Mouse (Mus musculus): ENCODE data around the gene Tpst1. TPM values are rescaled to one million over a fixed set of nuclear protein-coding genes. Genes with fewer than 3 reads are reported as not detected.

Gene Tpst1
- polyA plus RNA-seq, 1 experiment, result 33.0 TPM

DNA sequence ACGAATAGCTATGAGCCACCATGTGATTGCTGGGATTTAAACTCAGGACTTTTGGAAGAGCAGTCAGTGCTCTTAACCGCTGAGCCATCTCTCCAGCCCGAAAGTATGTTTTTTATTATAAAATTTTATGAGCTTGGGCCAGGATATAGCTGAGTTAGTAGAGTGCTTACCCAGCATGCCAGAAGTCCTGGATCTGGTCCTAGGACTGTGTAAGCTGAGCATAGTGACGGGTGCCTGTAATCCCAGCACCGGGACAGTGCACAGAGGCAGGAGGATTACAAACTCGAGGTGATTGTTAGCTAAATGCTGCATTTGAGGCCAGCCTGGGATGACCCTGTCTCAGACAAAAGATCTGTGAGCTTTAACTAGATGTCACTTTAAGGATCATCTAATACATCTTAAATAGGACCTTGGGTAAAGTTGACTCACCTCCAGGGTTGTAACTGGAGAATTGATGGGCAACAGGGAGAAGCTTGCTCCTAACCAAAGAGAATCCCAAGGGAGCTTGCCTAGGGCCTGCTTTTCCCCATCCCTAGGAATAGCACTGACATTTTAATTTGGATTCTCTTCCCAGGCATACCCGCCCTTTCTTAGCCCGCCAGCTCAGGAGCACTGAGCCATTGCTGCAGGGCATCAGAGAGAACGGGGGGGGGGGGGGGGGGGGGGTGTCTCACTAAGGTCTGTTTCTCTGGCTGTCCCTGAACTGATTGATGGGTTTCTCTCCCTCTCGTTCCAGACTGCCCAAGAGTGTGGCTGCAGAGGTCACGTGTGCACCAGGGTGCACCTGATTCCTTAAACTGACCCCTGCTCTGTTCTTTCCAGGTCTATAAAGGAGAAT is 55.8 kb downstream of the Tpst1 start:
- Histone ChIP-seq H3K4me3 (ENCODE audit: insufficient read depth, low read length) (no peak overlapping the region), H3K27ac (ENCODE audit: insufficient read depth, low read length) (peak overlapping the region; percentile 68; the same call in 1 of the 2 replicates)
- no peak for TF ChIP-seq POLR2A (IDR thresholded peaks at IDR 0.05; ENCODE audit: extremely low read depth, insufficient read depth, low read length)
- no peak for TF ChIP-seq CTCF (IDR thresholded peaks at IDR 0.05; ENCODE audit: extremely low read depth, insufficient read depth, low read length)

GRCm38 (mm10) chr5:130129524-130129793 is 56.3 kb downstream of the Tpst1 start:
- no peak for TF ChIP-seq CTCF (IDR thresholded peaks at IDR 0.05; ENCODE audit: extremely low read depth, insufficient read depth, low read length)
- TF ChIP-seq POLR2A (IDR thresholded peaks at IDR 0.05; ENCODE audit: extremely low read depth, insufficient read depth, low read length), result no peak
- peaks cover 3% of the 10 kb centered on the region for H3K4me1 ChIP-seq (ENCODE audit: control insufficient read depth, insufficient read depth, low read length)
- no peak overlapping the region for H3K4me3 ChIP-seq (ENCODE audit: insufficient read depth, low read length)
- peak overlapping the region; percentile 68; the same call in 1 of the 2 replicates for H3K27ac ChIP-seq (ENCODE audit: insufficient read depth, low read length)

More for the DNA sequence above, 55.8 kb downstream of the Tpst1 start:
- peaks cover 3% of the 10 kb centered on the region for H3K4me1 ChIP-seq (ENCODE audit: control insufficient read depth, insufficient read depth, low read length)

DNA sequence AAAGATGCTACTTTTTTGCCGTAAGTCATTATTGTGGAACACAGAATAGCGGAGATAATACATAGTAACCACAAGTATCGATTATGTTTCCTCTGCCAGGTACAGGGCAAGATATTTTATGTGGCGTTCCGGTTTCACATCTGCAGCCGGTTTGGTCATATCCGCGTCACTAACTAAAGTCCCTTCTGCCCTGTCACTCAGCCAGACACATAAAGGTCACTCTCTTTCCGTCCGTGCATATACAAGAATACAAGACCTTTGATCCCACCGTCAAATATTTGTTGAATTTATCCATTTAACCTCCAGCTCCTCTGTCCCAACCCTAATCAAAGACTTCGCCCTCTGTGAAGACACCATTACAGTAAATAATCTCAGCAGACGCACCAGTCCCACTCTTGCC is 63.5 kb downstream of the Tpst1 start:
- Histone ChIP-seq H3K4me3 (ENCODE audit: insufficient read depth, low read length) (no peak overlapping the region), H3K27ac (ENCODE audit: insufficient read depth, low read length) (no peak overlapping the region), H3K4me1 (ENCODE audit: control insufficient read depth, insufficient read depth, low read length) (no peaks in the 10 kb centered on the region)
- TF ChIP-seq CTCF (IDR thresholded peaks at IDR 0.05; ENCODE audit: extremely low read depth, insufficient read depth, low read length), result no peak
- TF ChIP-seq POLR2A (IDR thresholded peaks at IDR 0.05; ENCODE audit: extremely low read depth, insufficient read depth, low read length), result no peak

- no peaks in the 10 kb centered on the region for H3K4me1 ChIP-seq (ENCODE audit: control insufficient read depth, insufficient read depth, low read length)
- H3K27ac ChIP-seq (ENCODE audit: insufficient read depth, low read length), result no peak overlapping the region
- TF ChIP-seq POLR2A (IDR thresholded peaks at IDR 0.05; ENCODE audit: extremely low read depth, insufficient read depth, low read length), result no peak
- peak; percentile 88 for TF ChIP-seq CTCF (IDR thresholded peaks at IDR 0.05; ENCODE audit: extremely low read depth, insufficient read depth, low read length)
- H3K4me3 ChIP-seq (ENCODE audit: insufficient read depth, low read length), result no peak overlapping the region
These were observed 66.3 kb downstream of the Tpst1 start for GRCm38 (mm10) chr5:130139393-130139792.

- Histone ChIP-seq H3K27ac (ENCODE audit: insufficient read depth, low read length) (no peak overlapping the region), H3K4me1 (ENCODE audit: control insufficient read depth, insufficient read depth, low read length) (no peaks in the 10 kb centered on the region), H3K4me3 (ENCODE audit: insufficient read depth, low read length) (no peak overlapping the region)
- TF ChIP-seq CTCF (IDR thresholded peaks at IDR 0.05; ENCODE audit: extremely low read depth, insufficient read depth, low read length), result no peak
- no peak for TF ChIP-seq POLR2A (IDR thresholded peaks at IDR 0.05; ENCODE audit: extremely low read depth, insufficient read depth, low read length)
These were observed 68.0 kb downstream of the Tpst1 start for GRCm38 (mm10) chr5:130141138-130141537.

DNA sequence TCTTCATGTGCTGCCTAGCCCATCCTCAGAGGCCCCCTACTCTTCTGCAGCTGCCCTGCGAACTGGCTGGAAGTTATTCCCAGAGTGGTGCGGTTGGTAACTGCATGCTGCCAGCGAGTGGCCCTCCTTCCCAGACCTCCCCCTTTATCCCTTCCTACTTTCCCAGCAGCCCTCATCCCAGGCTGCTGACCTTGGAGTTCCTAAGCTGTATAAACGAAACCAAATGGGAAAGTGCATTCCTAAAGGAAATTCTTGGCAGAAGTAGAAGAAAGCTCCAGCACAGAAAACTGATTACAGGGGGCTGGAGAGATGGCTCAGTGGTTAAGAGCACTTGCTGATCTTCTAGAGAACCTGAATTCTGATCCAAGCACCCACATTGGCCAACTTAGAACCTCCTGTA is 68.9 kb downstream of the Tpst1 start:
- Histone ChIP-seq H3K27ac (ENCODE audit: insufficient read depth, low read length) (no peak overlapping the region), H3K4me1 (ENCODE audit: control insufficient read depth, insufficient read depth, low read length) (no peaks in the 10 kb centered on the region), H3K4me3 (ENCODE audit: insufficient read depth, low read length) (no peak overlapping the region)
- TF ChIP-seq POLR2A (IDR thresholded peaks at IDR 0.05; ENCODE audit: extremely low read depth, insufficient read depth, low read length) (no peak), CTCF (IDR thresholded peaks at IDR 0.05; ENCODE audit: extremely low read depth, insufficient read depth, low read length) (no peak)

DNA sequence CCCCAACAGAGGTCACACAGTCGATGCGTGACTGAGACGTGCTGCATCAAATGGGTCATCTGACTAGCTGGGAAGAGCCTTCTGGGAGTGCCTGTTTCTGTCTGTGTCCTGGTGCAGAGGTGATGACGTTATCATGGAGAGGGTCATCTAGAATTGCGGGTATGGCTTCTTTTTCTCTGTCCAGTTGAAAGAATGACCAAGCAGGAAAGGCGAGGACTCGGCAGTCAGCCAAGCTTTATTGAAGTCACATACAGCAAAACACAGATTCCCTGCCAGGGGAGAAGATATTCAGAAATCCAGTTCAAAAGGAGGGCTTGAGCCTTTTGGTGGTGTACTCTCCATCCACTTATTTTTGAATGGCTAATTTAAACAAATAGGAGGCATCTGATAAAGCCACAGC is 70.0 kb downstream of the Tpst1 start:
- Histone ChIP-seq H3K4me3 (ENCODE audit: insufficient read depth, low read length) (no peak overlapping the region), H3K4me1 (ENCODE audit: control insufficient read depth, insufficient read depth, low read length) (no peaks in the 10 kb centered on the region), H3K27ac (ENCODE audit: insufficient read depth, low read length) (no peak overlapping the region)
- TF ChIP-seq POLR2A (IDR thresholded peaks at IDR 0.05; ENCODE audit: extremely low read depth, insufficient read depth, low read length) (no peak), CTCF (IDR thresholded peaks at IDR 0.05; ENCODE audit: extremely low read depth, insufficient read depth, low read length) (no peak)

DNA sequence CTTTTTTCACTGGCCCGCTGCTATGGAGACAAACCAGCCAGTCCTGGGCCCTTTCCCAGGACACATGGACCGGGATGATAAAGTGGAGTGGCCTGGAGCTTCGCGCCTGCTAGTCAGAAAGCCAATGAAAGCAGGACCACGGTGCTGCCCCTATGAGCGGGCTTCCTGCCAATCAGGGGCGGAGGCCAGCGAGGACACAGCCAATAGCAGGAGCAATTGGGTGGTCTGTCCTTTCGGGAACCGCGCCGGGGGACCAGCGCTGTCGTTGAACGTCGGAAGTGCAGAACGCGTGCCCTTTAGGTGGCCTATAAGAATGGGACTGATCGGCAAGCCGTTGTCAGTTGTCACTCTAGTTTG is 70.8 kb downstream of the Tpst1 start:
- TF ChIP-seq CTCF (IDR thresholded peaks at IDR 0.05; ENCODE audit: extremely low read depth, insufficient read depth, low read length), result no peak
- TF ChIP-seq POLR2A (IDR thresholded peaks at IDR 0.05; ENCODE audit: extremely low read depth, insufficient read depth, low read length), result no peak
- H3K4me1 ChIP-seq (ENCODE audit: control insufficient read depth, insufficient read depth, low read length), result no peaks in the 10 kb centered on the region
- peak overlapping the region; percentile 59 for H3K4me3 ChIP-seq (ENCODE audit: insufficient read depth, low read length)
- peak overlapping the region; percentile 24 for H3K27ac ChIP-seq (ENCODE audit: insufficient read depth, low read length)

DNA sequence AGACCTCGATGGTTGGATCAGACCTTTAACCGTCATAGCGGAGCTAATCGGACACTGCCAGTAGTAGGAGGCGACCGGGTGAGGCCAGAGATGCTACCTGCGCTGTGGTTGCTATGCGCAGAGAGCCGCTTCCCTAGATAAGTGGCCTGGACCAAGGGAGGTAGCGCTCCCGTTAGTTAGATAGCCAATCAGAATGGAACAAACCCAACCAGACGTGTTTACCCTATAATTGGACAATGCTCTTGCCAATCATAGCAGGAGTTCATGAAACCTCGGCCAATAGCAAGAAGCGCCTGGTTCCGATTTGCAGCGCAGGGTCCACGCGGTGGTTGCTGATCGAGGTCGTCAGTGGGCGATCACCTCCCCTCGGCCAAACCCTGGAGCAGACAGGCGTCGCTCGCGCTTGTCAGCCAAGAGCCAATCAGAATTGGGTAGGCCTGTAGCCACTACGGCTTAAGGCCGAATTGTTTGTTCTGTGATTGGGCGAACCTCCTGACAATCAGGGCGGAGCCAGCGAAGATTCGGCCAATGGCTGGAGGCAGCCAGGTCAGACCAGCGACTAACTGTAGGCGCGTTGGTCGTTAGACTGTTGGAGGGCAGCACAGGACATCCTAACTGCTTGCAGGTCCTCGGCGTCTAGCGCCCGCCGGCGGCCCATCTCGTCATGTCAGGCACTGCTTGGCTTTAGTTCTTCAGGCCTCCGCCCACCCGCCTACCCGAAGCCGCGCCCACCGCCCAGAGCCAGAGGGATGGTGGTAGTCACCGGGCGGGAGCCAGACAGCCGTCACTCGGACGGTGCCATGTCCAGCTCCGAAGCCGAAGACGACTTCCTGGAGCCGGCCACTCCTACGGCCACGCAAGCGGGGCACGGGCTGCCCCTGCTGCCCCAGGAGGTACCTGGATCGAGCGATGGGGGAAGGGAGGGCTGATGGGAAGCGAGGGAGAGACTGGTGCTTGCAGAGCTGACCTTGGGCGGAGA is 71.5 kb downstream of the Tpst1 start, which contains the start of gene Kctd7:
Kctd7 (plus strand) TSS at position 528 of the 979 bp plus-strand sequence.
- Histone ChIP-seq H3K4me3 (ENCODE audit: insufficient read depth, low read length) (peak within 1 kb of the TSS; percentile 59), H3K4me1 (ENCODE audit: control insufficient read depth, insufficient read depth, low read length) (no peaks in the 10 kb centered on the region), H3K27ac (ENCODE audit: insufficient read depth, low read length) (peak within 1 kb of the TSS; percentile 24)
- TF ChIP-seq POLR2A (IDR thresholded peaks at IDR 0.05; ENCODE audit: extremely low read depth, insufficient read depth, low read length) (peak; percentile 91), CTCF (IDR thresholded peaks at IDR 0.05; ENCODE audit: extremely low read depth, insufficient read depth, low read length) (no peak)

Measured in cortical plate, adult 2 months (tissue).